In genomic region chr7:4063013-4063412, GRCm38 (mm10) we compare ENCODE assay signal across 11 mouse cellular contexts. TPM values are rescaled to one million over a fixed set of nuclear protein-coding genes. Genes with fewer than 3 reads are reported as not detected.
DNase-seq lines count a peak whose midpoint lies in the region; ATAC-seq and TF ChIP-seq lines count a peak whose summit lies in the region.
"Had no signal": no experiment of that assay in that cellular context is flagged by ENCODE, and none has a peak within 500 bp of the region (broad histone marks: within the 10 kb centered on the region; RNA-seq: fewer than 3 reads in every experiment).

Gene Lair1 (minus strand): TSS chr7:4063204.

- H3K27ac ChIP-seq in bone marrow, adult 2 months (ENCODE audit: control insufficient read depth, insufficient read depth, low read depth, low read length, poor library complexity) = peak within 1 kb of the TSS; percentile 61
- peak within 1 kb of the TSS; percentile 48; the same call in 1 of the 2 replicates for H3K27ac ChIP-seq in liver, embryonic 15.5 days (replicated peaks)
- H3K27ac ChIP-seq in limb, embryonic 10.5 days = no peak within 1 kb of the TSS
- H3K27ac ChIP-seq: heart, adult 2 months; hindbrain, embryonic 13.5 days; midbrain, embryonic 13.5 days had no signal

- peak; percentile 11 to 25 for DNase-seq in left cerebral cortex, postnatal 14 days (ENCODE audit: low spot score in 2 of 2)
- no peak for DNase-seq in left cerebral cortex, postnatal 36 days (ENCODE audit: low spot score in 2 of 2)
- DNase-seq in thymus, postnatal 0 days (ENCODE audit: low spot score) = peak; percentile 52
- no peak for DNase-seq in limb, embryonic 10.5 days (ENCODE audit: low spot score)
- no peak for DNase-seq in adrenal gland, adult 8-10 months
- DNase-seq in heart, adult 9 months (ENCODE audit: low spot score in 2 of 2) = no peak

- no peaks in the 10 kb centered on the region for H3K9me3 ChIP-seq in liver, embryonic 15.5 days (replicated peaks)
- H3K9me3 ChIP-seq in limb, embryonic 10.5 days (replicated peaks) = no peaks in the 10 kb centered on the region
- H3K9me3 ChIP-seq: hindbrain, embryonic 13.5 days; midbrain, embryonic 13.5 days had no signal

- no peak for ATAC-seq in liver, embryonic 15.5 days (ENCODE audit: insufficient read depth)
- ATAC-seq: midbrain, embryonic 13.5 days had no signal

- TF ChIP-seq CTCF in bone marrow, adult 2 months (IDR thresholded peaks at IDR 0.05; ENCODE audit: control insufficient read depth, insufficient read depth, low read length) = no peak

- peak within 1 kb of the TSS; percentile 46 for H3K4me3 ChIP-seq in bone marrow, adult 2 months (replicated peaks; ENCODE audit: control insufficient read depth, low read depth, low read length)
- H3K4me3 ChIP-seq in liver, embryonic 15.5 days (replicated peaks) = no peak within 1 kb of the TSS
- no peak within 1 kb of the TSS for H3K4me3 ChIP-seq in limb, embryonic 10.5 days
- H3K4me3 ChIP-seq: heart, adult 2 months; hindbrain, embryonic 13.5 days; midbrain, embryonic 13.5 days had no signal

- no peaks in the 10 kb centered on the region for H3K36me3 ChIP-seq in liver, embryonic 15.5 days (replicated peaks)
- H3K36me3 ChIP-seq in limb, embryonic 10.5 days = no peaks in the 10 kb centered on the region
- H3K36me3 ChIP-seq: hindbrain, embryonic 13.5 days; midbrain, embryonic 13.5 days had no signal

- H3K9ac ChIP-seq in liver, embryonic 15.5 days = no peak within 1 kb of the TSS
- H3K9ac ChIP-seq: hindbrain, embryonic 13.5 days; midbrain, embryonic 13.5 days had no signal

- no peaks in the 10 kb centered on the region for H3K27me3 ChIP-seq in liver, embryonic 15.5 days
- H3K27me3 ChIP-seq in limb, embryonic 10.5 days (ENCODE audit: low read depth, poor library complexity, severe bottlenecking) = no peaks in the 10 kb centered on the region
- H3K27me3 ChIP-seq: hindbrain, embryonic 13.5 days; midbrain, embryonic 13.5 days had no signal

- no peak within 1 kb of the TSS; the same call in 1 of the 2 replicates for H3K4me2 ChIP-seq in liver, embryonic 15.5 days
- H3K4me2 ChIP-seq: hindbrain, embryonic 13.5 days; midbrain, embryonic 13.5 days had no signal

- WGBS in bone marrow, adult 2 months = 1% methylated on average over 2 of the region's 2 CpGs
- WGBS in liver, embryonic 15.5 days (ENCODE audit: insufficient replicate concordance) = 13% methylated on average over 2 of the region's 2 CpGs
- 88% methylated on average over 2 of the region's 2 CpGs for whole genome bisulfite sequencing in limb, embryonic 10.5 days

- TF ChIP-seq POLR2A in bone marrow, adult 2 months (IDR thresholded peaks at IDR 0.05; ENCODE audit: borderline replicate concordance, control insufficient read depth, low read depth, low read length) = no peak

- H3K4me1 ChIP-seq in bone marrow, adult 2 months (ENCODE audit: control insufficient read depth, insufficient read depth, low read length) = peaks cover 6% of the 10 kb centered on the region
- H3K4me1 ChIP-seq in liver, embryonic 15.5 days (replicated peaks) = peaks cover 5% of the 10 kb centered on the region; the same call in 1 of the 2 replicates
- no peaks in the 10 kb centered on the region for H3K4me1 ChIP-seq in limb, embryonic 10.5 days
- H3K4me1 ChIP-seq: hindbrain, embryonic 13.5 days; midbrain, embryonic 13.5 days had no signal

- intact Hi-C loops in left cerebral cortex, postnatal 14 days (cut with DNase I) = no loop called here
- intact Hi-C loops in left cerebral cortex, postnatal 36 days (cut with DNase I) = no loop called here

RNA-seq across cellular contexts. Expression of gene Lair1, which starts in this region (rescaled TPM):
- 1 to 10 TPM; 6.5 to 6.7 TPM for total RNA-seq in left cerebral cortex, postnatal 14 days (2021)
- 1 to 10 TPM; 6.5 to 7.8 TPM for total RNA-seq in left cerebral cortex, postnatal 36 days (2021)
- 4.8 and 8.8 TPM in 2 replicates for polyA plus RNA-seq in bone marrow, adult 2 months (2011; ENCODE audit: insufficient read depth, insufficient read length, low replicate concordance, missing spikeins)
- polyA plus RNA-seq in liver, embryonic 15.5 days (2015; fragmentation: Nextera tagmentation; extraction: Ambion mirVana) = 2.2 and 2.5 TPM in 2 replicates
- 6.6 and 8.0 TPM in 2 replicates for polyA plus RNA-seq in thymus, postnatal 0 days (2015; fragmentation: Nextera tagmentation; extraction: Ambion mirVana)
- 0.13 and 0.19 TPM in 2 replicates for polyA plus RNA-seq in limb, embryonic 10.5 days (2016; fragmentation: Nextera tagmentation; extraction: Ambion mirVana)
- 10 to 100 TPM in 1 of 4 experiments, 1 to 10 TPM in 3; 2.4 to 13.3 (median 4.8) TPM for total RNA-seq in adrenal gland, adult 8-10 months (2022)

Comparison
In these comparisons a context has a peak if more than half of its experiments do, and no peak if none do; other contexts are left out.
1. DNase-seq: peak in left cerebral cortex, postnatal 14 days (2 of 2) and thymus, postnatal 0 days (single experiment); none in left cerebral cortex, postnatal 36 days (0 of 2), limb, embryonic 10.5 days (single experiment), adrenal gland, adult 8-10 months (single experiment) and heart, adult 9 months (0 of 2).